Mouse (Mus musculus) intestine, embryonic 14.5 days (tissue): Measurements from ENCODE around the gene Tchh. TPM values are rescaled to one million over a fixed set of nuclear protein-coding genes. Genes with fewer than 3 reads are reported as not detected.
A peak's percentile ranks its signal among the peaks of the same experiment; 100 is the strongest.
"Not testable (repeated sequence)": the region's sequence is repeated elsewhere in the genome, so short reads cannot be mapped to it uniquely, and the experiment has no call there.

Source experiments
- ATAC-seq: fragments of 200-750 bp; cut with Nextera tagmentation; replicated peaks from 2 replicates; pipeline ENCODE4 v1.8.0; 2017; ENCODE audit warnings: low read depth, moderate number of reproducible peaks, moderate TSS enrichment, moderate library complexity; ENCODE audit not compliant: low FRiP score, low TSS enrichment
- DNase-seq: peaks from one replicate; pipeline ENCODE4 v3.0.0-alpha.2; 2018; ENCODE audit warnings: low spot score
- H3K27ac ChIP-seq: fragments of 300-500 bp; sonication (generic); 2 replicates; pipeline ENCODE4 v1.5.1; 2014; ENCODE audit warnings: low read depth, mild to moderate bottlenecking, control low read depth
- H3K27me3 ChIP-seq: fragments of 300-500 bp; sonication (generic); replicated peaks from 2 replicates; pipeline ENCODE4 v1.6.1; 2014; ENCODE audit warnings: low read length, control low read depth; ENCODE audit not compliant: control insufficient read depth, insufficient read depth
- H3K36me3 ChIP-seq: fragments of 300-500 bp; sonication (generic); 2 replicates; pipeline ENCODE4 v1.6.1; 2014; ENCODE audit warnings: low read length, control low read depth; ENCODE audit not compliant: control insufficient read depth, insufficient read depth
- H3K4me1 ChIP-seq: fragments of 300-500 bp; sonication (generic); replicated peaks from 2 replicates; pipeline ENCODE4 v1.6.1; 2014; ENCODE audit warnings: low read length, control low read depth, mixed read lengths; ENCODE audit not compliant: control insufficient read depth, insufficient read depth
- H3K4me2 ChIP-seq: fragments of 300-500 bp; sonication (generic); 2 replicates; pipeline ENCODE4 v1.6.1; 2014; ENCODE audit warnings: low read length
- H3K4me3 ChIP-seq: fragments of 300-500 bp; sonication (generic); 2 replicates; pipeline ENCODE4 v1.5.1; 2014; ENCODE audit warnings: low read depth, low read length, control low read depth, mixed read lengths
- H3K9ac ChIP-seq: fragments of 300-500 bp; sonication (generic); 2 replicates; pipeline ENCODE4 v1.6.1; 2014; ENCODE audit warnings: mild to moderate bottlenecking, low read length
- H3K9me3 ChIP-seq: fragments of 300-500 bp; sonication (generic); 2 replicates; pipeline ENCODE4 v1.6.1; 2016; ENCODE audit warnings: low read length, control low read depth; ENCODE audit not compliant: control insufficient read depth
- WGBS: fragments of 180-500 bp; shearing (Covaris S2); extraction: QIAGEN DNeasy Blood & Tissue Kit; methylation state at CpG from one replicate; pipeline ENCODE4 v1.1.7; 2014; 5-methylcytosine and 5-hydroxymethylcytosine counted together
- polyA plus RNA-seq: library from polyadenylated mRNA; unstranded; fragments of >200 nt; fragmentation: Nextera tagmentation; extraction: Ambion mirVana; gene quantifications from 2 replicates; pipeline ENCODE4 v1.2.1, GENCODE M21; 2014

Tchh gene
- polyA plus RNA-seq, 1 experiment from 2014 or later = 0.97 TPM

GRCm38 (mm10) chr3:93445165-93445705 is 3.1 kb downstream of the Tchh start:
- no peak for ATAC-seq

GRCm38 (mm10) chr3:93446128-93446755 is 4.1 kb downstream of the Tchh start:
- WGBS = under 1% methylated on average over 54 of the region's 54 CpGs
- peak overlapping the region; percentile 94 for H3K4me2 ChIP-seq
- H3K27ac ChIP-seq = no peak overlapping the region
- peaks cover 12% of the 10 kb centered on the region; the same call in 1 of the 2 replicates for H3K4me1 ChIP-seq
- peak overlapping the region; percentile 34; the same call in 1 of the 2 replicates for H3K9ac ChIP-seq
- DNase-seq (peak; percentile 79), ATAC-seq (no peak)
- H3K36me3 ChIP-seq = no peaks in the 10 kb centered on the region
- peaks cover 39% of the 10 kb centered on the region for H3K27me3 ChIP-seq
- H3K4me3 ChIP-seq = peak overlapping the region; percentile 44
- H3K9me3 ChIP-seq = no peaks in the 10 kb centered on the region

More at GRCm38 (mm10) chr3:93445165-93445705, 3.1 kb downstream of the Tchh start:
- under 1% methylated on average over 36 of the region's 36 CpGs for WGBS
- H3K27me3 ChIP-seq = peaks cover 46% of the 10 kb centered on the region
- DNase-seq = peak; percentile 84
- H3K9me3 ChIP-seq = no peaks in the 10 kb centered on the region
- H3K4me2 ChIP-seq = peak overlapping the region; percentile 94
- peak overlapping the region; percentile 48; the same call in 1 of the 2 replicates for H3K27ac ChIP-seq
- H3K4me3 ChIP-seq = peak overlapping the region; percentile 44
- H3K36me3 ChIP-seq = no peaks in the 10 kb centered on the region
- peaks cover 12% of the 10 kb centered on the region; the same call in 1 of the 2 replicates for H3K4me1 ChIP-seq
- peak overlapping the region; percentile 20 for H3K9ac ChIP-seq

- H3K27me3 ChIP-seq = peaks cover 34% of the 10 kb centered on the region
- peaks cover 12% of the 10 kb centered on the region; the same call in 1 of the 2 replicates for H3K4me1 ChIP-seq
- not testable (repeated sequence) for H3K9me3 ChIP-seq, H3K36me3 ChIP-seq, DNase-seq
- H3K4me3 ChIP-seq = peak overlapping the region; percentile 44
- WGBS = 1% methylated on average over 32 of the region's 32 CpGs
- H3K9ac ChIP-seq = peak overlapping the region; percentile 44
- H3K27ac ChIP-seq = peak overlapping the region; percentile 62; the same call in 1 of the 2 replicates
- ATAC-seq = peak; percentile 20; the same call in 1 of the 2 replicates
- H3K4me2 ChIP-seq = peak overlapping the region; percentile 94
Observed at GRCm38 (mm10) chr3:93446756-93447137, 4.6 kb downstream of the Tchh start.

- H3K9ac ChIP-seq = peak overlapping the region; percentile 44
- no peaks in the 10 kb centered on the region for H3K9me3 ChIP-seq
- peaks cover 30% of the 10 kb centered on the region for H3K27me3 ChIP-seq
- under 1% methylated on average over 59 of the region's 59 CpGs for WGBS
- H3K36me3 ChIP-seq = no peaks in the 10 kb centered on the region
- H3K4me2 ChIP-seq = peak overlapping the region; percentile 94
- H3K27ac ChIP-seq = peak overlapping the region; percentile 62
- ATAC-seq (peak; percentile 66), DNase-seq (peak; percentile 88)
- peak overlapping the region; percentile 44 for H3K4me3 ChIP-seq
- H3K4me1 ChIP-seq = peaks cover 12% of the 10 kb centered on the region; the same call in 1 of the 2 replicates
Observed at GRCm38 (mm10) chr3:93447138-93447841, 5.2 kb downstream of the Tchh start.

GRCm38 (mm10) chr3:93466556-93466955 is 24.4 kb downstream of the Tchh start:
- ATAC-seq = no peak
- H3K27ac ChIP-seq = no peak overlapping the region
- H3K4me2 ChIP-seq = no peak overlapping the region
- no peak overlapping the region for H3K9ac ChIP-seq
- no peaks in the 10 kb centered on the region for H3K27me3 ChIP-seq
- H3K9me3 ChIP-seq = no peaks in the 10 kb centered on the region
- H3K36me3 ChIP-seq = no peaks in the 10 kb centered on the region
- no peak overlapping the region for H3K4me3 ChIP-seq
- WGBS = 60% methylated on average over 3 of the region's 3 CpGs
- no peaks in the 10 kb centered on the region for H3K4me1 ChIP-seq
- no peak for DNase-seq

GRCm38 (mm10) chr3:93467130-93467529 is 25.0 kb downstream of the Tchh start:
- no peak overlapping the region for H3K4me2 ChIP-seq
- DNase-seq = no peak
- H3K9me3 ChIP-seq = no peaks in the 10 kb centered on the region
- no peaks in the 10 kb centered on the region for H3K36me3 ChIP-seq
- H3K9ac ChIP-seq = no peak overlapping the region
- ATAC-seq = no peak
- WGBS = 77% methylated on average over 4 of the region's 4 CpGs
- no peak overlapping the region for H3K27ac ChIP-seq
- no peaks in the 10 kb centered on the region for H3K27me3 ChIP-seq
- H3K4me3 ChIP-seq = no peak overlapping the region
- H3K4me1 ChIP-seq = no peaks in the 10 kb centered on the region

- Histone ChIP-seq H3K27ac (no peak within 1 kb of the TSS), H3K27me3 (no peaks in the 10 kb centered on the region), H3K36me3 (no peaks in the 10 kb centered on the region), H3K9ac (no peak within 1 kb of the TSS), H3K9me3 (no peaks in the 10 kb centered on the region), H3K4me1 (no peaks in the 10 kb centered on the region), H3K4me2 (no peak within 1 kb of the TSS), H3K4me3 (no peak within 1 kb of the TSS)
- ATAC-seq (no peak), DNase-seq (no peak)
- whole genome bisulfite sequencing = 48% methylated on average over 5 of the region's 5 CpGs
Observed at GRCm38 (mm10) chr3:93468561-93468960, 26.4 kb downstream of the Tchh start, which contains the start of gene Tchhl1. TSS of gene Tchhl1 (plus strand) at chr3:93468754.

- no peaks in the 10 kb centered on the region for H3K4me1 ChIP-seq
- no peak overlapping the region for H3K4me2 ChIP-seq
- H3K9ac ChIP-seq = no peak overlapping the region
- WGBS = 79% methylated on average over 3 of the region's 3 CpGs
- ATAC-seq = no peak
- H3K4me3 ChIP-seq = no peak overlapping the region
- DNase-seq = no peak
- no peaks in the 10 kb centered on the region for H3K36me3 ChIP-seq
- H3K27ac ChIP-seq = no peak overlapping the region
- no peaks in the 10 kb centered on the region for H3K9me3 ChIP-seq
- H3K27me3 ChIP-seq = no peaks in the 10 kb centered on the region
Observed at GRCm38 (mm10) chr3:93469629-93470028, 27.5 kb downstream of the Tchh start.
